Mouse (Mus musculus) lung, postnatal 0 days (tissue): ENCODE measurements at regions not wholly inside any gene's neighbourhood (a gene's known extent, or its start where the extent isn't known, plus 50 kb on each side); places are given as distances from the start of the nearest gene placed in this dataset.

ENCODE experiments used
- ATAC-seq: fragments of 200-750 bp; cut with Nextera tagmentation; 2 replicates; pipeline ENCODE4 v1.8.0; 2017; ENCODE audit warnings: moderate library complexity
- DNase-seq: peaks from one replicate; pipeline ENCODE4 v3.0.0-alpha.2; 2016; ENCODE audit warnings: low spot score
- H3K27ac ChIP-seq: fragments of 300-500 bp; sonication (generic); 2 replicates; pipeline ENCODE4 v1.5.1; 2014; ENCODE audit warnings: antibody characterized with exemption, mild to moderate bottlenecking, low read length, mixed read lengths
- H3K27me3 ChIP-seq: fragments of 300-500 bp; sonication (generic); replicated peaks from 2 replicates; pipeline ENCODE4 v1.6.1; 2014; ENCODE audit warnings: low read length, mixed read lengths; ENCODE audit not compliant: insufficient read depth
- H3K36me3 ChIP-seq: fragments of 300-500 bp; sonication (generic); 2 replicates; pipeline ENCODE4 v1.6.1; 2014; ENCODE audit warnings: low read length, mixed read lengths; ENCODE audit not compliant: insufficient read depth
- H3K4me1 ChIP-seq: fragments of 300-500 bp; sonication (generic); 2 replicates; pipeline ENCODE4 v1.6.1; 2014; ENCODE audit warnings: antibody characterized with exemption, low read depth, low read length, mixed read lengths; ENCODE audit not compliant: insufficient read depth
- H3K4me2 ChIP-seq: fragments of 300-500 bp; sonication (generic); replicated peaks from 2 replicates; pipeline ENCODE4 v1.6.1; 2014; ENCODE audit warnings: low read depth, mild to moderate bottlenecking, low read length, moderate library complexity, mixed read lengths
- H3K4me3 ChIP-seq: fragments of 300-500 bp; sonication (generic); 2 replicates; pipeline ENCODE4 v1.5.1; 2014; ENCODE audit warnings: low read depth, low read length
- H3K9ac ChIP-seq: fragments of 300-500 bp; sonication (generic); replicated peaks from 2 replicates; pipeline ENCODE4 v1.6.1; 2014; ENCODE audit warnings: low read depth, mild to moderate bottlenecking
- H3K9me3 ChIP-seq: fragments of 300-500 bp; sonication (generic); 2 replicates; pipeline ENCODE4 v1.6.1; 2016; ENCODE audit warnings: low read length, mixed read lengths
- CTCF ChIP-seq: IDR thresholded peaks from 2 replicates; pipeline ENCODE4 v1.5.1; 2016; ENCODE audit warnings: antibody characterized with exemption, mild to moderate bottlenecking
- EP300 ChIP-seq: IDR thresholded peaks from 2 replicates; pipeline ENCODE4 v1.6.1; 2016; ENCODE audit warnings: antibody characterized with exemption, mild to moderate bottlenecking, control low read depth
- WGBS: fragments of 180-500 bp; shearing (Covaris S2); extraction: QIAGEN DNeasy Blood & Tissue Kit; methylation state at CpG from one replicate; pipeline ENCODE4 v1.1.7; 2014; 5-methylcytosine and 5-hydroxymethylcytosine counted together

GRCm38 (mm10) chr13:43972906-43973305 lies 188.3 kb downstream of the Cd83 start:
- no peaks in the 10 kb centered on the region for H3K4me1 ChIP-seq
- DNase-seq (no peak), ATAC-seq (no peak)

GRCm38 (mm10) chr13:43975281-43975680 lies 190.7 kb downstream of the Cd83 start:
- Histone ChIP-seq H3K4me1 (no peaks in the 10 kb centered on the region), H3K9me3 (no peaks in the 10 kb centered on the region), H3K27me3 (no peaks in the 10 kb centered on the region), H3K36me3 (no peaks in the 10 kb centered on the region), H3K4me2 (no peak overlapping the region), H3K4me3 (no peak overlapping the region), H3K9ac (no peak overlapping the region), H3K27ac (no peak overlapping the region)
- DNase-seq = no peak
- TF ChIP-seq EP300 = no peak
- no peak for TF ChIP-seq CTCF
- 84% methylated on average over 13 of the region's 13 CpGs for WGBS
- no peak for ATAC-seq

More at GRCm38 (mm10) chr13:43972906-43973305, 188.3 kb downstream of the Cd83 start:
- Histone ChIP-seq H3K27ac (no peak overlapping the region), H3K27me3 (no peaks in the 10 kb centered on the region), H3K36me3 (no peaks in the 10 kb centered on the region), H3K4me3 (no peak overlapping the region), H3K9ac (no peak overlapping the region), H3K4me2 (no peak overlapping the region), H3K9me3 (no peaks in the 10 kb centered on the region)
- 85% methylated on average over 2 of the region's 2 CpGs for WGBS
- TF ChIP-seq CTCF (no peak), EP300 (no peak)

GRCm38 (mm10) chr13:43975801-43976200 lies 191.2 kb downstream of the Cd83 start:
- WGBS = 82% methylated on average over 7 of the region's 7 CpGs
- DNase-seq = no peak

DNA sequence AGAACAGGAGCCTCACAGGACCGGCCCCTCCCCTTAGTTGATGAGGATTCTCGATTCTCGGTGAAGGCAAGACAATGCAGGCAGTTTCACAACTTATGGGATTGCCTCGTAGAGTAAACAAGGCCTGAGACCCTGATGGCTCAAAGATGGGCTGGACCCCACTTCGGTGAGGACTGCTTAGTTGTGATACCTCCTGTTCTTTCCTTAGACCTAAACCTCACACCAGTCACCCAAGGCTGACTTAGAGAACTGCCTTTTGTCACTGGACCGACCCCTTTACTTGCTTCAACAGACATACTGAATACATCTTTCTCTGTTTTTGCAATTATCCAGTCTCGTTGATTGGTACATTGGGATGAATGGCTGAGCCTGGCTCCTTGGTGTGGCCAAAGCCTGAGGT lies 192.1 kb downstream of the Cd83 start:
- H3K36me3 ChIP-seq = no peaks in the 10 kb centered on the region
- no peak for TF ChIP-seq EP300
- TF ChIP-seq CTCF = no peak
- H3K4me3 ChIP-seq = no peak overlapping the region
- H3K4me1 ChIP-seq = no peaks in the 10 kb centered on the region
- ATAC-seq = no peak
- DNase-seq = no peak
- 69% methylated on average over 7 of the region's 7 CpGs for WGBS
- no peak overlapping the region for H3K4me2 ChIP-seq
- no peak overlapping the region for H3K9ac ChIP-seq
- H3K27ac ChIP-seq = no peak overlapping the region
- H3K9me3 ChIP-seq = no peaks in the 10 kb centered on the region
- no peaks in the 10 kb centered on the region for H3K27me3 ChIP-seq

More at GRCm38 (mm10) chr13:43975801-43976200, 191.2 kb downstream of the Cd83 start:
- H3K27me3 ChIP-seq = no peaks in the 10 kb centered on the region
- no peak overlapping the region for H3K27ac ChIP-seq
- no peaks in the 10 kb centered on the region for H3K9me3 ChIP-seq
- no peak overlapping the region for H3K9ac ChIP-seq
- no peak overlapping the region for H3K4me2 ChIP-seq
- TF ChIP-seq CTCF = no peak
- no peak for TF ChIP-seq EP300
- no peaks in the 10 kb centered on the region for H3K36me3 ChIP-seq
- ATAC-seq = no peak
- H3K4me3 ChIP-seq = no peak overlapping the region
- no peaks in the 10 kb centered on the region for H3K4me1 ChIP-seq

- Histone ChIP-seq H3K4me3 (no peak overlapping the region), H3K9ac (no peak overlapping the region), H3K4me2 (no peak overlapping the region), H3K27me3 (no peaks in the 10 kb centered on the region), H3K27ac (no peak overlapping the region), H3K36me3 (no peaks in the 10 kb centered on the region), H3K9me3 (no peaks in the 10 kb centered on the region), H3K4me1 (peaks cover 6% of the 10 kb centered on the region; the same call in 1 of the 2 replicates)
- TF ChIP-seq CTCF = no peak
- TF ChIP-seq EP300 = no peak
- ATAC-seq (no peak), DNase-seq (no peak)
- 54% methylated on average over 6 of the region's 6 CpGs for WGBS
Measured at GRCm38 (mm10) chr13:43987338-43987737, 202.8 kb downstream of the Cd83 start.

DNA sequence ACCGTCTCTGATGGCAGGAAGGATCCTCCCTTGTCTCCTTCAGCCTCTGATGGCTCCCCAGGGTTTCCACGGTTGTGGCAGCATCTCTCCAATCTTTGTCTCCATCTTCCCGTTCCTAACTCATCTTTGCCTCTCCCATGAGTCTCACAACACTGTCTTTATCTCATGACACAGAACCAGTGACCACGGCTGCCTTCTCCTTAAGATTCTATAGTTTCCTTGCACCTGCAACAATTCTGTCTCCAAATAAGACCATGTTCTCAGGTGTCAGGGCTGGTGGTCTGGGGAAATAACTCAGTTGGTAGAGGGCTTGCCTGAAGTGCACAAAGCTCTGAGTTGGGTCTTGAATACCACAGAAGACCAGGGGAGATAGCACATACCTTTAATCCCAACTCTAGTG lies 203.8 kb downstream of the Cd83 start:
- DNase-seq (no peak), ATAC-seq (no peak)
- H3K4me3 ChIP-seq = no peak overlapping the region
- no peak overlapping the region for H3K4me2 ChIP-seq
- no peaks in the 10 kb centered on the region for H3K36me3 ChIP-seq
- H3K9ac ChIP-seq = no peak overlapping the region
- H3K9me3 ChIP-seq = no peaks in the 10 kb centered on the region
- H3K27me3 ChIP-seq = no peaks in the 10 kb centered on the region
- peaks cover 6% of the 10 kb centered on the region; the same call in 1 of the 2 replicates for H3K4me1 ChIP-seq
- no peak for TF ChIP-seq CTCF
- TF ChIP-seq EP300 = no peak
- 87% methylated on average over 4 of the region's 4 CpGs for whole genome bisulfite sequencing
- no peak overlapping the region for H3K27ac ChIP-seq
